Mouse (Mus musculus) right cerebral cortex, postnatal 36 days (tissue): ENCODE results near the gene Cyp2j5.
"Not testable (repeated sequence)": the region's sequence is repeated elsewhere in the genome, so short reads cannot be mapped to it uniquely, and the experiment has no call there.

ENCODE experiments used
- DNase-seq, 2 experiments: peaks; one replicate each; pipeline ENCODE4 v3.0.0; 2022; ENCODE audit warnings: low spot score in 2 of 2, mixed read lengths in 1 of 2

Cyp2j5 gene

GRCm38 (mm10) chr4:96663991-96664390, at the start of gene Cyp2j5:
TSS of gene Cyp2j5 (minus strand) at chr4:96664154.
- no peak for DNase-seq

GRCm38 (mm10) chr4:96705281-96705951, 41.5 kb upstream of the Cyp2j5 start:
- peak; percentile 34 to 39 for DNase-seq

- no peak for DNase-seq
Measured at GRCm38 (mm10) chr4:96698218-96698561, 34.2 kb upstream of the Cyp2j5 start.

- peak; percentile 2 to 6 for DNase-seq
Measured at GRCm38 (mm10) chr4:96697511-96698217, 33.7 kb upstream of the Cyp2j5 start.

GRCm38 (mm10) chr4:96696614-96697360, 32.8 kb upstream of the Cyp2j5 start:
- DNase-seq: peak; percentile 44 to 51

GRCm38 (mm10) chr4:96687358-96687803, 23.4 kb upstream of the Cyp2j5 start:
- no peak for DNase-seq

- DNase-seq: no peak
Measured at GRCm38 (mm10) chr4:96683474-96683873, 19.5 kb upstream of the Cyp2j5 start.

- no peak for DNase-seq
Measured at GRCm38 (mm10) chr4:96680966-96681365, 17.0 kb upstream of the Cyp2j5 start.

- DNase-seq: peak in 1 of 2 experiments; percentile 6
Measured at GRCm38 (mm10) chr4:96680233-96680632, 16.3 kb upstream of the Cyp2j5 start.

- DNase-seq: no peak
Measured at GRCm38 (mm10) chr4:96664668-96665454, 907 bp upstream of the Cyp2j5 start.

GRCm38 (mm10) chr4:96635455-96635854, 28.5 kb downstream of the Cyp2j5 start:
- DNase-seq: no peak

GRCm38 (mm10) chr4:96622474-96622873, 41.5 kb downstream of the Cyp2j5 start:
- no peak for DNase-seq

GRCm38 (mm10) chr4:96591791-96592150, 72.2 kb downstream of the Cyp2j5 start:
- DNase-seq: peak; percentile 56 to 59

- peak in 1 of 2 experiments; percentile 25 for DNase-seq
Measured at GRCm38 (mm10) chr4:96590911-96591790, 72.8 kb downstream of the Cyp2j5 start, which contains the start of gene Cyp2j9. TSS of gene Cyp2j9 (minus strand) at chr4:96591578.

GRCm38 (mm10) chr4:96581425-96582088, 82.4 kb downstream of the Cyp2j5 start:
- DNase-seq: no peak

- not testable (repeated sequence) for DNase-seq
Measured at GRCm38 (mm10) chr4:96580351-96580750, 83.6 kb downstream of the Cyp2j5 start.
